Comparison of ENCODE assay signal across 28 mouse cellular contexts in genomic region chr16:17154346-17154745, GRCm38 (mm10). TPM values are rescaled to one million over a fixed set of nuclear protein-coding genes. Genes with fewer than 3 reads are reported as not detected.
DNase-seq lines count a peak whose midpoint lies in the region; ATAC-seq and TF ChIP-seq lines count a peak whose summit lies in the region.
"Had no signal": no experiment of that assay in that cellular context is flagged by ENCODE, and none has a peak within 500 bp of the region (broad histone marks: within the 10 kb centered on the region; RNA-seq: fewer than 3 reads in every experiment).

No protein-coding gene starts in this region.

- no peaks in the 10 kb centered on the region for H3K9me3 ChIP-seq in kidney, embryonic 16.5 days (ENCODE audit: low read length)
- H3K9me3 ChIP-seq: forebrain, embryonic 10.5 days; heart, embryonic 12.5 days; hindbrain, embryonic 13.5 days; neural tube, embryonic 15.5 days had no signal

- peaks cover 45% of the 10 kb centered on the region for H3K36me3 ChIP-seq in kidney, embryonic 16.5 days (ENCODE audit: insufficient read depth, low read length)

- H3K27ac ChIP-seq in kidney, embryonic 16.5 days (ENCODE audit: low read length): no peak overlapping the region
- H3K27ac ChIP-seq in embryonic fibroblast, embryonic 13.5 days (ENCODE audit: insufficient read depth, low read length): peak overlapping the region; percentile 35
- H3K27ac ChIP-seq: forebrain, embryonic 10.5 days; gastrocnemius, adult 2 months; heart, adult 2 months; hindbrain, embryonic 13.5 days; liver, embryonic 14.5 days; macrophage; neural tube, embryonic 15.5 days had no signal

- no peak overlapping the region for H3K4me3 ChIP-seq in kidney, embryonic 16.5 days (ENCODE audit: low read length)
- no peak overlapping the region for H3K4me3 ChIP-seq in embryonic fibroblast, embryonic 13.5 days (ENCODE audit: insufficient read depth, low read length)
- H3K4me3 ChIP-seq: forebrain, embryonic 10.5 days; gastrocnemius, adult 2 months; heart, adult 2 months; heart, embryonic 12.5 days; hindbrain, embryonic 13.5 days; neural tube, embryonic 15.5 days had no signal

- H3K27me3 ChIP-seq in kidney, embryonic 16.5 days (ENCODE audit: insufficient read depth, low read length): no peaks in the 10 kb centered on the region
- H3K27me3 ChIP-seq: heart, embryonic 12.5 days; hindbrain, embryonic 13.5 days; neural tube, embryonic 15.5 days had no signal

- no peak for TF ChIP-seq CTCF in embryonic fibroblast, embryonic 13.5 days (IDR thresholded peaks at IDR 0.05; ENCODE audit: borderline replicate concordance, insufficient read depth, low read length)

- no peak overlapping the region for H3K9ac ChIP-seq in kidney, embryonic 16.5 days (replicated peaks; ENCODE audit: low read length)
- H3K9ac ChIP-seq: heart, embryonic 12.5 days; hindbrain, embryonic 13.5 days; liver, embryonic 14.5 days; neural tube, embryonic 15.5 days had no signal

- no peak for ATAC-seq in kidney, embryonic 16.5 days (ENCODE audit: low FRiP score, low TSS enrichment)
- ATAC-seq: forebrain, embryonic 16.5 days had no signal

- 91% methylated on average over 2 of the region's 2 CpGs for WGBS in kidney, embryonic 16.5 days

- peak; percentile 63 for DNase-seq in adrenal gland, adult 2 months
- no peak for DNase-seq in adrenal gland, adult 8-10 months
- peak; percentile 24 for DNase-seq in kidney, postnatal 36 days
- DNase-seq in layer of hippocampus, adult 18-20 months (ENCODE audit: low spot score in 2 of 2): no peak
- no peak for DNase-seq in spleen, adult 18-20 months
- DNase-seq: cerebellum, adult 8-10 months; cerebellum, postnatal 25 days; gastrocnemius, adult 2 months; gastrocnemius, postnatal 36 days; heart, adult 2 months; heart, postnatal 4 days; kidney, adult 18-20 months; liver; lung, adult 2 months; lung, postnatal 10 days; midbrain, embryonic 14.5 days; right cerebral cortex, postnatal 25 days; thymus, adult 18-20 months; thymus, postnatal 25 days had no signal

- no peak for TF ChIP-seq POLR2A in embryonic fibroblast, embryonic 13.5 days (IDR thresholded peaks at IDR 0.05; ENCODE audit: low read depth, low read length)

- no peaks in the 10 kb centered on the region for H3K4me1 ChIP-seq in kidney, embryonic 16.5 days (ENCODE audit: insufficient read depth, low read length)
- peaks cover 12% of the 10 kb centered on the region for H3K4me1 ChIP-seq in embryonic fibroblast, embryonic 13.5 days (ENCODE audit: control insufficient read depth, insufficient read depth, low read length)
- H3K4me1 ChIP-seq: forebrain, embryonic 10.5 days; hindbrain, embryonic 13.5 days; neural tube, embryonic 15.5 days had no signal

- H3K4me2 ChIP-seq in kidney, embryonic 16.5 days (replicated peaks; ENCODE audit: low read depth, low read length): no peak overlapping the region
- H3K4me2 ChIP-seq: heart, embryonic 12.5 days; hindbrain, embryonic 13.5 days; neural tube, embryonic 15.5 days had no signal

RNA-seq across cellular contexts. Expression of gene Ccdc116, which starts 7.3 kb away (rescaled TPM):
- total RNA-seq in adrenal gland, adult 2 months (2021): under 1 TPM; 0.24 to 0.29 TPM
- 0.44 and 0.60 TPM in 2 replicates for polyA plus RNA-seq in adrenal gland, adult 2 months (2012; rRNA removed)
- total RNA-seq in adrenal gland, adult 8-10 months (2022): under 1 TPM; 0.35 to 0.66 (median 0.47) TPM
- 0.31 and 0.36 TPM in 2 replicates for polyA plus RNA-seq in kidney, embryonic 16.5 days (2015; fragmentation: Nextera tagmentation; extraction: Ambion mirVana)
- polyA plus RNA-seq in embryonic fibroblast, embryonic 13.5 days (2011; ENCODE audit: insufficient read length, low read depth, missing spikeins): 0.97 and 1.6 TPM in 2 replicates
- total RNA-seq in layer of hippocampus, adult 18-20 months (2021): 1 to 10 TPM; 1.9 to 2.7 TPM

RNA-seq across cellular contexts. Expression of gene Ydjc, which starts 9.9 kb away (rescaled TPM):
- 1 to 10 TPM; 4.9 to 6.5 TPM for total RNA-seq in adrenal gland, adult 2 months (2021)
- 28.2 and 39.2 TPM in 2 replicates for polyA plus RNA-seq in adrenal gland, adult 2 months (2012; rRNA removed)
- 10 to 100 TPM in 2 of 4 experiments, 1 to 10 TPM in 2; 7.3 to 16.8 (median 9.7) TPM for total RNA-seq in adrenal gland, adult 8-10 months (2022)
- polyA plus RNA-seq in kidney, embryonic 16.5 days (2015; fragmentation: Nextera tagmentation; extraction: Ambion mirVana): 7.2 and 7.8 TPM in 2 replicates
- polyA plus RNA-seq in embryonic fibroblast, embryonic 13.5 days (2011; ENCODE audit: insufficient read length, low read depth, missing spikeins): 5.9 and 9.5 TPM in 2 replicates
- total RNA-seq in layer of hippocampus, adult 18-20 months (2021): 10 to 100 TPM; 24.2 to 26.5 TPM

RNA-seq across cellular contexts. Expression of gene Sdf2l1, which starts 22.2 kb away (rescaled TPM):
- total RNA-seq in adrenal gland, adult 2 months (2021): 10 to 100 TPM; 33.2 to 42.4 TPM
- 45.0 and 64.6 TPM in 2 replicates for polyA plus RNA-seq in adrenal gland, adult 2 months (2012; rRNA removed)
- 10 to 100 TPM; 25.5 to 54.1 (median 34.4) TPM for total RNA-seq in adrenal gland, adult 8-10 months (2022)
- 95.5 and 105 TPM in 2 replicates for polyA plus RNA-seq in kidney, embryonic 16.5 days (2015; fragmentation: Nextera tagmentation; extraction: Ambion mirVana)
- polyA plus RNA-seq in embryonic fibroblast, embryonic 13.5 days (2011; ENCODE audit: insufficient read length, low read depth, missing spikeins): 17.0 and 23.2 TPM in 2 replicates
- total RNA-seq in layer of hippocampus, adult 18-20 months (2021): 10 to 100 TPM; 30.9 to 34.9 TPM

RNA-seq across cellular contexts. Expression of gene 2610318N02Rik, which starts 29.4 kb away (rescaled TPM):
- total RNA-seq in adrenal gland, adult 2 months (2021): 1 to 10 TPM; 1.2 to 1.9 TPM
- polyA plus RNA-seq in adrenal gland, adult 2 months (2012; rRNA removed): 0.30 and 0.75 TPM in 2 replicates
- total RNA-seq in adrenal gland, adult 8-10 months (2022): 1 to 10 TPM in 2 of 4 experiments, under 1 TPM in 2; 0.62 to 1.5 (median 1.1) TPM
- 57.5 and 60.6 TPM in 2 replicates for polyA plus RNA-seq in kidney, embryonic 16.5 days (2015; fragmentation: Nextera tagmentation; extraction: Ambion mirVana)
- 5.4 and 6.3 TPM in 2 replicates for polyA plus RNA-seq in embryonic fibroblast, embryonic 13.5 days (2011; ENCODE audit: insufficient read length, low read depth, missing spikeins)
- under 1 TPM in 1 of 2 experiments, not detected in 1; 0.92 TPM for total RNA-seq in layer of hippocampus, adult 18-20 months (2021)
- total RNA-seq: gastrocnemius, adult 2 months; heart, adult 2 months had no signal

RNA-seq across cellular contexts. Expression of gene Ppil2, which starts 43.3 kb away (rescaled TPM):
- total RNA-seq in adrenal gland, adult 2 months (2021): 10 to 100 TPM; 80.3 to 98.6 TPM
- polyA plus RNA-seq in adrenal gland, adult 2 months (2012; rRNA removed): 75.6 and 87.1 TPM in 2 replicates
- total RNA-seq in adrenal gland, adult 8-10 months (2022): 100 to 1,000 TPM in 3 of 4 experiments, 10 to 100 TPM in 1; 99.4 to 120 (median 106) TPM
- 150 and 161 TPM in 2 replicates for polyA plus RNA-seq in kidney, embryonic 16.5 days (2015; fragmentation: Nextera tagmentation; extraction: Ambion mirVana)
- polyA plus RNA-seq in embryonic fibroblast, embryonic 13.5 days (2011; ENCODE audit: insufficient read length, low read depth, missing spikeins): 82.6 and 97.5 TPM in 2 replicates
- 10 to 100 TPM; 90.6 to 96.2 TPM for total RNA-seq in layer of hippocampus, adult 18-20 months (2021)

Comparison
In these comparisons a context has a peak if more than half of its experiments do, and no peak if none do; other contexts are left out.
1. DNase-seq: peak in adrenal gland, adult 2 months (single experiment) and kidney, postnatal 36 days (2 of 2); none in adrenal gland, adult 8-10 months (single experiment), layer of hippocampus, adult 18-20 months (0 of 2) and spleen, adult 18-20 months (0 of 2).